Mouse (Mus musculus) CH12.LX (cell line): ENCODE measurements around the gene Anxa1. TPM values are rescaled to one million over a fixed set of nuclear protein-coding genes. Genes with fewer than 3 reads are reported as not detected.

Experiments used
- DNase-seq: peaks from one replicate; pipeline ENCODE4 v3.0.0-alpha.2; 2013; ENCODE audit errors: extremely low read depth
- H3K27ac ChIP-seq: 2 replicates; pipeline ENCODE4 v1.5.1; 2012; ENCODE audit warnings: low read depth, mild to moderate bottlenecking, control low read depth, moderate library complexity; ENCODE audit not compliant: insufficient read depth
- H3K27me3 ChIP-seq: replicated peaks from 2 replicates; pipeline ENCODE3; 2012; ENCODE audit warnings: inconsistent platforms
- H3K36me3 ChIP-seq, 2 experiments: replicated peaks in 1 of 2; 2 replicates each; pipeline versions ENCODE3 to v1.6.1; 2012; ENCODE audit warnings: inconsistent platforms in 1 of 2, low read length in 1 of 2, mild to moderate bottlenecking in 1 of 2, mixed read lengths in 1 of 2, moderate library complexity in 1 of 2; ENCODE audit not compliant: control insufficient read depth in 1 of 2, insufficient read depth in 1 of 2
- H3K4me1 ChIP-seq, 2 experiments: 2 replicates each; pipeline ENCODE4 v1.6.1; 2012; ENCODE audit warnings: inconsistent platforms in 1 of 2, moderate library complexity in 1 of 2; ENCODE audit not compliant: insufficient read depth in 2 of 2, control insufficient read depth in 1 of 2
- H3K4me2 ChIP-seq: 2 replicates; pipeline ENCODE4 v1.6.1; 2012; ENCODE audit warnings: low read depth, mild to moderate bottlenecking, control low read depth; ENCODE audit not compliant: poor library complexity, insufficient read depth, severe bottlenecking
- H3K4me3 ChIP-seq, 3 experiments: fragments of 150-350 bp in 1 of 3; sonication (generic) in 1 of 3; replicated peaks in 1 of 3; 2 replicates each; pipeline versions ENCODE3 to v1.5.1; 2011 to 2012; ENCODE audit warnings: low read depth in 2 of 3, low read length in 2 of 3, mild to moderate bottlenecking in 2 of 3, moderate library complexity in 2 of 3, control low read depth in 1 of 3, improper control_type of control experiment in 1 of 3, inconsistent platforms in 1 of 3, mixed read lengths in 1 of 3; ENCODE audit not compliant: poor library complexity in 1 of 3
- H3K79me2 ChIP-seq: replicated peaks from 2 replicates; pipeline ENCODE4 v1.6.1; 2012; ENCODE audit warnings: mild to moderate bottlenecking, moderate library complexity; ENCODE audit not compliant: control insufficient read depth, poor library complexity, insufficient read depth, severe bottlenecking; ENCODE audit errors: extremely low read depth
- H3K9ac ChIP-seq: 2 replicates; pipeline ENCODE4 v1.6.1; 2012; ENCODE audit warnings: low read depth, mild to moderate bottlenecking, control low read depth, moderate library complexity; ENCODE audit not compliant: insufficient read depth
- H3K9me3 ChIP-seq: replicated peaks from 2 replicates; pipeline ENCODE3; 2012; ENCODE audit warnings: low read length, inconsistent platforms, mixed read lengths
- BHLHE40 ChIP-seq: IDR thresholded peaks from 2 replicates; pipeline ENCODE4 v1.6.1; 2011; ENCODE audit warnings: mild to moderate bottlenecking, low read depth, low read length, improper control_type of control experiment
- CHD1 ChIP-seq: IDR thresholded peaks from 2 replicates; pipeline ENCODE4 v1.6.1; 2012; ENCODE audit warnings: low read depth, low read length, improper control_type of control experiment, inconsistent platforms
- CHD2 ChIP-seq: IDR thresholded peaks from 2 replicates; pipeline ENCODE4 v1.6.1; 2011; ENCODE audit warnings: low read length, improper control_type of control experiment
- CTCF ChIP-seq, 2 experiments: IDR thresholded peaks in 1 of 2; conservative IDR thresholded peaks in 1 of 2; 2 replicates each; pipeline ENCODE4 v1.5.1; 2011 to 2012; ENCODE audit warnings: low read depth in 2 of 2, low read length in 2 of 2, improper control_type of control experiment in 1 of 2, inconsistent platforms in 1 of 2, mild to moderate bottlenecking in 1 of 2, moderate library complexity in 1 of 2
- E2F4 ChIP-seq: IDR thresholded peaks from 2 replicates; pipeline ENCODE4 v1.6.1; 2011; ENCODE audit warnings: low read depth, low read length, improper control_type of control experiment; ENCODE audit not compliant: insufficient replicate concordance
- ELF1 ChIP-seq: IDR thresholded peaks from 2 replicates; pipeline ENCODE4 v1.6.1; 2014; ENCODE audit warnings: low read depth, mild to moderate bottlenecking, inconsistent platforms, low read length, improper control_type of control experiment
- IRF4 ChIP-seq: IDR thresholded peaks from 2 replicates; pipeline ENCODE4 v1.6.1; 2014; ENCODE audit warnings: low read depth, mild to moderate bottlenecking, inconsistent platforms, low read length, improper control_type of control experiment
- JUN ChIP-seq: IDR thresholded peaks from 2 replicates; pipeline ENCODE4 v1.6.1; 2011; ENCODE audit warnings: low read depth, mild to moderate bottlenecking, low read length, improper control_type of control experiment, moderate library complexity; ENCODE audit not compliant: insufficient read depth
- JUND ChIP-seq: conservative IDR thresholded peaks from 2 replicates; pipeline ENCODE4 v1.6.1; 2011; ENCODE audit warnings: low read depth, low read length, improper control_type of control experiment
- MAFK ChIP-seq: IDR thresholded peaks from 2 replicates; pipeline ENCODE4 v1.6.1; 2011; ENCODE audit warnings: low read length, improper control_type of control experiment; ENCODE audit not compliant: insufficient replicate concordance
- MAX ChIP-seq: IDR thresholded peaks from 2 replicates; pipeline ENCODE4 v1.6.1; 2011; ENCODE audit warnings: low read length, improper control_type of control experiment
- MAZ ChIP-seq: IDR thresholded peaks from 2 replicates; pipeline ENCODE4 v1.6.1; 2012; ENCODE audit warnings: low read depth, mild to moderate bottlenecking, inconsistent platforms, low read length, improper control_type of control experiment, moderate library complexity
- MEF2A ChIP-seq: IDR thresholded peaks from 2 replicates; pipeline ENCODE4 v1.6.1; 2014; ENCODE audit warnings: low read depth, mild to moderate bottlenecking, inconsistent platforms, low read length, improper control_type of control experiment, borderline replicate concordance
- MYC ChIP-seq: IDR thresholded peaks from 2 replicates; pipeline ENCODE4 v1.6.1; 2011; ENCODE audit warnings: low read depth, mild to moderate bottlenecking, improper control_type of control experiment, low read length
- NELFE ChIP-seq: IDR thresholded peaks from 2 replicates; pipeline ENCODE4 v1.6.1; 2011; ENCODE audit warnings: low read depth, low read length, improper control_type of control experiment
- PAX5 ChIP-seq: IDR thresholded peaks from 2 replicates; pipeline ENCODE4 v1.6.1; 2012; ENCODE audit warnings: low read length, inconsistent platforms, mixed read lengths
- POLR2AphosphoS2 ChIP-seq: IDR thresholded peaks from 2 replicates; pipeline ENCODE4 v1.6.1; 2011; ENCODE audit warnings: low read depth, low read length, improper control_type of control experiment
- RAD21 ChIP-seq: IDR thresholded peaks from 2 replicates; pipeline ENCODE4 v1.6.1; 2011; ENCODE audit warnings: low read depth, mild to moderate bottlenecking, low read length, improper control_type of control experiment, moderate library complexity
- RCOR1 ChIP-seq: conservative IDR thresholded peaks from 2 replicates; pipeline ENCODE4 v1.6.1; 2012; ENCODE audit warnings: low read depth, mild to moderate bottlenecking, inconsistent platforms, low read length, improper control_type of control experiment
- SMC3 ChIP-seq: IDR thresholded peaks from 2 replicates; pipeline ENCODE4 v1.6.1; 2011; ENCODE audit warnings: low read depth, low read length, improper control_type of control experiment
- TBP ChIP-seq: conservative IDR thresholded peaks from 2 replicates; pipeline ENCODE4 v1.6.1; 2011; ENCODE audit warnings: low read depth, low read length, improper control_type of control experiment
- ZC3H11A ChIP-seq: IDR thresholded peaks from 2 replicates; pipeline ENCODE4 v1.6.1; 2012; ENCODE audit warnings: low read depth, mild to moderate bottlenecking, inconsistent platforms, low read length, improper control_type of control experiment
- ZKSCAN1 ChIP-seq: IDR thresholded peaks from 2 replicates; pipeline ENCODE4 v1.6.1; 2012; ENCODE audit warnings: low read depth, inconsistent platforms, low read length, improper control_type of control experiment, borderline replicate concordance
- ZMIZ1 ChIP-seq: IDR thresholded peaks from 2 replicates; pipeline ENCODE4 v1.6.1; 2012; ENCODE audit warnings: low read depth, mild to moderate bottlenecking, inconsistent platforms, low read length, improper control_type of control experiment
- dilution Hi-C: fragments of 300-500 bp; cut with MboI; formaldehyde crosslinking; loops from 2 replicates; pipeline ENCODE4 v1.14.3; 2020; ENCODE audit warnings: low sequenced_read_pairs; ENCODE audit not compliant: extremely low pct_unique_long_range_greater_than_20kb, extremely low pct_ligation_motif_present
- in situ Hi-C: fragments of 300-500 bp; cut with MboI; formaldehyde crosslinking; loops from 3 replicates; pipeline ENCODE4 v1.14.3; 2019; ENCODE audit warnings: low sequenced_read_pairs, low pct_ligation_motif_present, low pct_unique_long_range_greater_than_20kb, mixed read lengths
- polyA plus RNA-seq: library from polyadenylated mRNA; unstranded; fragments of >175 nt; gene quantifications from 2 replicates; pipeline ENCODE4 v1.2.1, GENCODE M21; 2012; ENCODE audit warnings: low read depth; ENCODE audit not compliant: insufficient read length
- total RNA-seq, 2 experiments: library from RNA; depleted of rRNA; stranded (reverse); fragments of 300-350 nt in 1 of 2; fragments of >200 nt in 1 of 2; gene quantifications; 2 replicates each; pipeline ENCODE4 v1.2.3; 2012 to 2014

The Anxa1 gene
- total and polyA plus RNA-seq, 3 experiments: 3.9 to 24.9 (median 13.2) TPM

DNA sequence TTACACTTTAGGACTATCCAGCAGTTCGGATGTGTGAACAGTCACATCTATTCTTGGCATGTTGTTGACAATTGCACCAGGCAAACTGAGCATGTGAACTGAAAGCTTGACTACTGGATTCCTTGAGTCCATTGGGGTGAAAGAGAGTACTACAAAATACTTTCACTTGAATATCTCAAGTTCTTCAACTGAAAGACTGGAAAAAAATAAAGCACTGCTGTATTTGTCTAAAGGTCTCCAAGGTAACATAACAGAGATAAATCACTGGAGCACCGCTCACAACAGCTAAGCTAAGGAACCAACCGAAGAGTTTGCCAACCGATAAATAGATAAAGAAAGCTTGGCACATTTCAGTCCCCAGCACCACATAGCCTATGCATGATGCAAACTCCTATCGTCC lies 32.1 kb downstream of the Anxa1 start:
- H3K79me2 ChIP-seq: no peaks in the 10 kb centered on the region
- no peak overlapping the region for H3K4me2 ChIP-seq
- dilution Hi-C loops: no loop called here
- no peak overlapping the region for H3K4me3 ChIP-seq
- TF ChIP-seq JUND (no peak), CHD1 (no peak), MEF2A (no peak), JUN (no peak), RCOR1 (no peak), E2F4 (no peak), CHD2 (no peak), ELF1 (no peak), SMC3 (no peak), MAZ (no peak), CTCF (conservative IDR thresholded peaks at IDR 0.05 in 1 of 2, IDR thresholded peaks at IDR 0.05 in 1 of 2; ENCODE audit: low read depth in 2 of 2, low read length in 2 of 2) (no peak)
- H3K9me3 ChIP-seq: no peaks in the 10 kb centered on the region
- H3K27ac ChIP-seq: no peak overlapping the region
- DNase-seq: no peak
- H3K27me3 ChIP-seq: no peaks in the 10 kb centered on the region
- H3K36me3 ChIP-seq: no peaks in the 10 kb centered on the region
- no peak overlapping the region for H3K9ac ChIP-seq
- in situ Hi-C loops: loop anchor here (25.0 kb wide), 1 partner anchor 379 kb away; the partner anchor contains the start of gene Aldh1a7
- H3K4me1 ChIP-seq: peaks cover 0 to 7% of the 10 kb centered on the region in 2 experiments; a peak in 3 of 4 replicates

DNA sequence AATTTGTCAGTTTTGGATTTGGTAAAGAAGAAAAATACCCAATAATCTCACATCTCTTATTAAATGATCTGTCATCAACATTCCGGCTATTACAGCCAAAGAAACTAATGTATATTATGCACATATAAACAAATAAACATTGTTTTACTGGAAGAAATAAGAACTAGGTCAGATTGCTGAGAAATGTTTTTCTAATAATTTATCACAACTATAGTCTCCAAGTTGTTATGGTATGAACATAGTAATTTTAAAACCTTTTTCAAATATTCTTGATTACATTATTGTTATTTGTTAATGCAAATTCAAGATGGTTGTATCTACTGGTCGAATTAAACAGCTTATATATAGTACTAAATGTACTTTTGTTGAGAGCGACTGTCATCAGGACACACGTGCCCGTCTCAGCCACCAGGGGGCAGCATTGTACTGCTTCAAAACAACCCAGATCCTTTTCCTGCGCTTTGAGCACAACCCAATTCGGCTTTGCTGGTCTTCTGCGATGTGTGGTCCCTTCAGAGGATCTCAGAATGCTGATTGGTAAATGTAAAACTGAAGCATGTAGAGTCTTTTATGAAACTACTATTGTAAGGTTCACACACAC lies 45.3 kb downstream of the Anxa1 start:
- Histone ChIP-seq H3K4me2 (0 out of 2 replicates have a peak overlapping the region, but pooled peaks have one; percentile 4), H3K27me3 (no peaks in the 10 kb centered on the region), H3K27ac (no peak overlapping the region), H3K4me3 (no peak overlapping the region), H3K79me2 (no peaks in the 10 kb centered on the region), H3K9me3 (no peaks in the 10 kb centered on the region), H3K4me1 (no peaks in the 10 kb centered on the region), H3K36me3 (no peaks in the 10 kb centered on the region), H3K9ac (no peak overlapping the region)
- peak; percentile 81 for DNase-seq
- dilution Hi-C loops: no loop called here
- no peak for TF ChIP-seq MAFK
- peak; percentile 75; the same call in 1 of the 2 replicates for TF ChIP-seq MYC
- TF ChIP-seq MAX: peak; percentile 71
- no peak for TF ChIP-seq RCOR1
- no peak for TF ChIP-seq PAX5
- TF ChIP-seq JUN: no peak
- no peak for TF ChIP-seq ZKSCAN1
- peak; percentile 79 to 80 for TF ChIP-seq CTCF (conservative IDR thresholded peaks at IDR 0.05 in 1 of 2, IDR thresholded peaks at IDR 0.05 in 1 of 2; ENCODE audit: low read depth in 2 of 2, low read length in 2 of 2)
- TF ChIP-seq TBP: no peak
- TF ChIP-seq ZC3H11A: no peak
- TF ChIP-seq CHD1: no peak
- TF ChIP-seq RAD21: peak; percentile 66
- TF ChIP-seq IRF4: no peak
- TF ChIP-seq ZMIZ1: no peak
- TF ChIP-seq POLR2AphosphoS2: no peak
- TF ChIP-seq SMC3: peak; percentile 55
- no peak for TF ChIP-seq ELF1
- TF ChIP-seq BHLHE40: peak; percentile 45; the same call in 1 of the 2 replicates
- 0 out of 2 replicates have a peak, but pooled peaks have one; percentile 18 for TF ChIP-seq NELFE
- in situ Hi-C loops: no loop called here
